22 mouse cellular contexts compared by ENCODE assay signal in genomic region chr7:92095198-92095597, GRCm38 (mm10).
"Had no signal": no experiment of that assay in that cellular context is flagged by ENCODE, and none has a peak within 500 bp of the region (broad histone marks: within the 10 kb centered on the region; RNA-seq: fewer than 3 reads in every experiment).

No protein-coding gene starts in this region.

- H3K27ac ChIP-seq: limb, embryonic 12.5 days; limb, embryonic 15.5 days; liver, embryonic 14.5 days; macrophage; midbrain, embryonic 12.5 days; midbrain, embryonic 15.5 days; neural tube, embryonic 13.5 days had no signal

- ATAC-seq: inflammation-experienced regulatory T-cells, adult 6 months; intestine, embryonic 16.5 days; liver, postnatal 0 days; lung, postnatal 0 days; midbrain, embryonic 15.5 days had no signal

- DNase-seq: kidney, adult 18-20 months; kidney, adult 9 months; kidney, postnatal 14 days; kidney, postnatal 4 days; left cerebral cortex, postnatal 4 days; liver, postnatal 0 days; lung, embryonic 14.5 days; retina, postnatal 1 day; thymus, adult 18-20 months; thymus, postnatal 36 days had no signal

- H3K9ac ChIP-seq: limb, embryonic 12.5 days; limb, embryonic 15.5 days; liver, embryonic 14.5 days; liver, postnatal 0 days; lung, embryonic 14.5 days; midbrain, embryonic 12.5 days; midbrain, embryonic 15.5 days; neural tube, embryonic 13.5 days had no signal

- H3K4me2 ChIP-seq: limb, embryonic 12.5 days; limb, embryonic 15.5 days; liver, embryonic 11.5 days; lung, embryonic 14.5 days; midbrain, embryonic 12.5 days; midbrain, embryonic 15.5 days; neural tube, embryonic 13.5 days had no signal

- H3K4me3 ChIP-seq: limb, embryonic 12.5 days; limb, embryonic 15.5 days; midbrain, embryonic 12.5 days; midbrain, embryonic 15.5 days; myocyte; neural tube, embryonic 13.5 days had no signal

- H3K36me3 ChIP-seq: limb, embryonic 12.5 days; limb, embryonic 15.5 days; midbrain, embryonic 12.5 days; midbrain, embryonic 15.5 days; neural tube, embryonic 13.5 days had no signal

- H3K4me1 ChIP-seq: limb, embryonic 12.5 days; limb, embryonic 15.5 days; midbrain, embryonic 12.5 days; midbrain, embryonic 15.5 days; neural tube, embryonic 13.5 days had no signal

- H3K9me3 ChIP-seq: limb, embryonic 12.5 days; limb, embryonic 15.5 days; midbrain, embryonic 12.5 days; midbrain, embryonic 15.5 days; neural tube, embryonic 13.5 days had no signal

- H3K27me3 ChIP-seq: limb, embryonic 12.5 days; limb, embryonic 15.5 days; midbrain, embryonic 12.5 days; midbrain, embryonic 15.5 days; neural tube, embryonic 13.5 days had no signal
